Mouse (Mus musculus) ES-Bruce4 (cell line): ENCODE measurements at regions not wholly inside any gene's neighbourhood (a gene's known extent, or its start where the extent isn't known, plus 50 kb on each side); places are given as distances from the start of the nearest gene placed in this dataset.

Experiments used
- H3K27ac ChIP-seq: 2 replicates; pipeline ENCODE4 v1.5.1; 2012; ENCODE audit warnings: low read length, inconsistent platforms; ENCODE audit not compliant: insufficient read depth
- H3K27me3 ChIP-seq: 2 replicates; pipeline ENCODE4 v1.6.1; 2012; ENCODE audit warnings: mild to moderate bottlenecking, low read length, inconsistent platforms; ENCODE audit not compliant: control insufficient read depth, poor library complexity, insufficient read depth, severe bottlenecking
- H3K36me3 ChIP-seq: 2 replicates; pipeline ENCODE4 v1.6.1; 2012; ENCODE audit warnings: inconsistent platforms, mild to moderate bottlenecking, low read length, moderate library complexity; ENCODE audit not compliant: control insufficient read depth, poor library complexity, insufficient read depth, severe bottlenecking
- H3K4me1 ChIP-seq: one replicate; pipeline ENCODE4 v1.8.1; 2011; ENCODE audit warnings: low read length; ENCODE audit not compliant: control insufficient read depth, insufficient read depth
- H3K4me3 ChIP-seq: 2 replicates; pipeline ENCODE4 v1.5.1; 2011; ENCODE audit warnings: low read depth, mild to moderate bottlenecking, low read length
- H3K9ac ChIP-seq: 2 replicates; pipeline ENCODE4 v1.6.1; 2012; ENCODE audit warnings: low read depth, mild to moderate bottlenecking, inconsistent platforms; ENCODE audit not compliant: poor library complexity, severe bottlenecking
- H3K9me3 ChIP-seq: replicated peaks from 2 replicates; pipeline ENCODE4 v1.6.1; 2012; ENCODE audit warnings: mild to moderate bottlenecking, low read length, inconsistent platforms; ENCODE audit not compliant: control insufficient read depth, poor library complexity, insufficient read depth, severe bottlenecking
- CTCF ChIP-seq: IDR thresholded peaks from one replicate; pipeline ENCODE4 v1.8.1; 2011; ENCODE audit warnings: low read depth, low read length
- EP300 ChIP-seq: IDR thresholded peaks from 2 replicates; pipeline ENCODE4 v1.6.1; 2011; ENCODE audit warnings: low read depth, low read length; ENCODE audit not compliant: insufficient read depth
- POLR2A ChIP-seq: IDR thresholded peaks from one replicate; pipeline ENCODE4 v1.8.1; 2011; ENCODE audit warnings: low read length; ENCODE audit not compliant: insufficient read depth

GRCm38 (mm10) chr3:80207022-80207421 lies 322.7 kb downstream of the Fam198b start:
- no peak overlapping the region for H3K4me3 ChIP-seq
- no peaks in the 10 kb centered on the region for H3K4me1 ChIP-seq
- no peaks in the 10 kb centered on the region for H3K27me3 ChIP-seq
- TF ChIP-seq CTCF (no peak), EP300 (no peak), POLR2A (no peak)
- no peak overlapping the region for H3K9ac ChIP-seq
- H3K9me3 ChIP-seq = no peaks in the 10 kb centered on the region
- no peaks in the 10 kb centered on the region for H3K36me3 ChIP-seq
- no peak overlapping the region for H3K27ac ChIP-seq

DNA sequence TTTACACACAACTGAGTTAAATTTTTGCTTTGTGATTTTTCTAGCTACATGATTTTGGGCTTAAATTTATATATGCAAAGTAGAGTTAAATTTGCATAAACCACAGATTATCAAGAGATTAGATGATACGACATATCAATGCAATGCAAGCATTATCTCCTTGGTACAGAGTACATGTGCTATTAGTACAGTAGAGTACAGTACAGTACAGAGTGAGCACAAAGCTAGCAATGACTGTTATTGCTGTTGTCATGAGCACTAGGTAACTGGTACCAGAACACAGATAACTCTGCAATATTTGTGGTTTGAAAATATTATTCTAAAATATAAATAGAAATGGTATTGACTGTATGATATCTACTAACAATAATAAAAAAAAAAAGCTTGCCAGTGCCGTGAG lies 323.7 kb downstream of the Fam198b start:
- no peaks in the 10 kb centered on the region for H3K4me1 ChIP-seq
- no peaks in the 10 kb centered on the region for H3K27me3 ChIP-seq
- H3K36me3 ChIP-seq = no peaks in the 10 kb centered on the region
- no peak overlapping the region for H3K4me3 ChIP-seq
- no peak overlapping the region for H3K9ac ChIP-seq
- H3K27ac ChIP-seq = no peak overlapping the region
- TF ChIP-seq EP300 (no peak), POLR2A (no peak), CTCF (no peak)
- no peaks in the 10 kb centered on the region for H3K9me3 ChIP-seq

DNA sequence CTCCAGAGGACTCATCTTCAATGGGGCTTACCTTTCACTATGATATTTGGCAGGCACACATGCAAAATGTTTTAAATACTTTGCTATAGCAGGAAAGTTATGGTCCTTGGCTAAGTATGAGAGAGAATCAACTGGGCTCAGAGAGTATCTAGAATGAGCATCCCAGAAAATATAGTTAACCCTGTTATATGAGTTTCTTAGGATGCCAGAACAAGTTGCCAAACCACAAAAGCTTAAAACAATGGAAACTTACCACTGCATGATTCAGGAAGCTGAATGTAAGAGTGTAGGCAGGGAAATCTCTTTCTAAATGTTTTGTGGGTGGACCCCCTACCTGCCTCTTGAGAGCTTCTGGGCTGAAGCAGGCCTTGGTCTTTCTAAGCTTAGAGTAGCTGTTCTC lies 325.3 kb downstream of the Fam198b start:
- Histone ChIP-seq H3K4me3 (no peak overlapping the region), H3K36me3 (no peaks in the 10 kb centered on the region), H3K27ac (no peak overlapping the region), H3K27me3 (no peaks in the 10 kb centered on the region), H3K9ac (no peak overlapping the region), H3K4me1 (no peaks in the 10 kb centered on the region), H3K9me3 (no peaks in the 10 kb centered on the region)
- no peak for TF ChIP-seq POLR2A
- no peak for TF ChIP-seq CTCF

DNA sequence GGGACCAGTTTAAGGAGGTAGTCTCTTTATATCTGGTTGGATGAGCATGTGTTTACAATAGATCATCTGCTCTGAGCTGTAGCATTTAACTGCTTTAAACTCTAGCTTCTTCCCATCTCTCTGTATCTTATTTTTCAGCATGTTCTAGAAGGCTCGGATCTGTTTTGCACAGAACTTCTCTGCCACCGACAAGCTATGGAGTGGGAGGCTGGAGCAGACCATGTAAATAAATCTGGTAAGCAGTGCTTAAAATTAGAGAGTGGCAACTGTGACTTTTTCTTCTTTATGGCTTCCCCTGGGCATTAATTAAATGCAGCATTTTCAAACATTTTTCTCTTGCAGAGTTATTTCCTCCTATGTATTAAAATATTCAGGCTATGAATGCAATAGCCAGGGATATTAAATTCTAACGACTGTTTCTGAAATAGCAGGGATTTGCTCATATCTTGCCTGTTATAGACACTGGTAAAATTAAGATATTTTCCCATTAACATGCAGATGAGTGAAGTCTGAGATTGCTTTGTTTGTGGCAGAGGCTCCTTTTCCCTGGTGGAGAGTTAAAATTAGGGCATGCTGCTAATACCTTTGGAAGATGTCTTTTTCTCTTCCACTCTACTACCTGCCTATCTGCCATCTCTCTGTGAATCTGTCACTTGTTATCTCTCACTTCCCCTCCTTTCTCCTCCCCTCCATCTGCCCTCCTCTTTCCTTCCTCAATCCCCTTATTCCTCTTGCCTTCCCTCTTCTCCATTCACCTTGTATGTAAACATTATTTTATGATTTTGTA lies 327.2 kb downstream of the Fam198b start:
- no peak for TF ChIP-seq EP300
- no peak for TF ChIP-seq POLR2A
- no peak for TF ChIP-seq CTCF

DNA sequence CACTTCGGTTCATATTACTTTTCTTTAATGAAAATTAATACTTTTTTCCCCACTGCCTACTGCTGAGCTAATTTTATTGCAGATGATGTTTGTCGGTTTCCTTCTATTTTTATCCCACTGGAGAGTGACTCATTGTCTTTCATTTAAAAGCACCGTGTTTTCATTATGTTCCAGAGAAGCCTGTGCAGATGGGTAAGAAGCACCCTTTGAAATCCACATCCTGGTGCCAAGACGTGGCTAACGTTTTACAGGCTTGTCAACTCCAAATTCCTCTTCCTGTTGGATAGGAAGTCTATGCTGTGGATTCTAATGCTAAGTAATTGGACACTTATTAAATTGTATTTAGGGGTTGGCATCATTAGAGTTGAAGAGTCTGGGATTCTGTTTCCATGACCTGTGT lies 364.3 kb downstream of the Fam198b start:
- TF ChIP-seq CTCF (no peak), EP300 (no peak), POLR2A (no peak)
- H3K9me3 ChIP-seq = no peaks in the 10 kb centered on the region
- no peak overlapping the region for H3K27ac ChIP-seq
- no peaks in the 10 kb centered on the region; the same call in 1 of the 2 replicates for H3K27me3 ChIP-seq
- H3K4me3 ChIP-seq = no peak overlapping the region
- H3K36me3 ChIP-seq = no peaks in the 10 kb centered on the region
- no peaks in the 10 kb centered on the region for H3K4me1 ChIP-seq
- H3K9ac ChIP-seq = no peak overlapping the region

More for the DNA sequence above, 327.2 kb downstream of the Fam198b start:
- Histone ChIP-seq H3K4me1 (no peaks in the 10 kb centered on the region), H3K36me3 (no peaks in the 10 kb centered on the region), H3K4me3 (no peak overlapping the region), H3K27ac (no peak overlapping the region), H3K9ac (no peak overlapping the region), H3K27me3 (no peaks in the 10 kb centered on the region), H3K9me3 (no peaks in the 10 kb centered on the region)

- no peaks in the 10 kb centered on the region for H3K36me3 ChIP-seq
- no peaks in the 10 kb centered on the region for H3K9me3 ChIP-seq
- no peak overlapping the region for H3K4me3 ChIP-seq
- TF ChIP-seq POLR2A (no peak), CTCF (no peak), EP300 (no peak)
- H3K4me1 ChIP-seq = no peaks in the 10 kb centered on the region
- no peak overlapping the region for H3K9ac ChIP-seq
- H3K27me3 ChIP-seq = no peaks in the 10 kb centered on the region
- no peak overlapping the region for H3K27ac ChIP-seq
These were observed 365.6 kb downstream of the Fam198b start for GRCm38 (mm10) chr3:80249974-80250373.
